Mouse (Mus musculus) lung, postnatal 36 days (tissue): ENCODE data around the gene Gm14418.

Experiments
- DNase-seq: peaks from one replicate; pipeline ENCODE4 v3.0.0; 2022; ENCODE audit warnings: mixed read lengths

Gm14418 gene

DNA sequence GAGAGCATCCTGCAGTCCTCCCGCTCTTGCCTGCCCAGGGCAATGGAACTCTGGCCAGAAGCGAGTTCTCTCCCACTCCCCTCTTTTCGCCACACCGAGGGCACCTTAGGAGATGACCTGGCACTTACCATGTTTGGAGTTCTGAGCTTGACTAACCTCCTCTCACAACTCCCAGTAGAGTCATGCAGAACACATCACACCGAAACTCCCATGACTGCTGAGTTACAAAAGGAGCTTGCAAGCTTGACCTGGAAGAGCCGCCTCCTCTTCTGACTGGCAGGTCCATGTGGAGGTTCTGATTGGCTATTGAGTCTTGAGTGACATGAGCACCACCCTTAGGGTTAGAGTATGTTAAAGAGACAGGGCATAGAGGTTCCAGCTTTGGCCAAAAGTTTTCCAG is at the start of gene Gm14418:
Gene Gm14418 (minus strand): TSS at position 225 of the 400 bp plus-strand sequence.
- peak; percentile 6 for DNase-seq
